Mouse (Mus musculus): Measurements from ENCODE around the gene Adam1b. TPM values are rescaled to one million over a fixed set of nuclear protein-coding genes. Genes with fewer than 3 reads are reported as not detected.
"Not testable (repeated sequence)": the region's sequence is repeated elsewhere in the genome, so short reads cannot be mapped to it uniquely, and the experiment has no call there.

The Adam1b gene
- polyA plus RNA-seq, 1 experiment from 2014 or later = not detected

DNA sequence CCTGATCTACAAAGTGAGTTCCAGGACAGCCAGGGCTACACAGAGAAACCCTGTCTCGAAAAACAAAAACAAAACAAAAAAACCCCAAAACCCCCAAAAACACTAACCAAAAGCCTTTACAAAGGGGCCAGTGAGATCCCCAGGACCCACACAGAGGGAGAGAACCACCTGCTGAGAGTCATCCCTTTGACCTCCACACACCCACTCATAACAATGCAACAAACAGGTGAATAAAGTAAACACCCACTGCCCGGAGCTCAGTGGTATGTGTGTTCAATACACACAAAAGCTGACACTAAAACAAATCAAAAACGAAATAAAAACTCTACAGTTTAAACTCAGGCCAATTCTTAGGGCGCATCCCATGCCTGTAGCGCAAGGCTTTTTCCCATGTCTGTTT is 36.8 kb upstream of the Adam1b start:
- H3K4me2 ChIP-seq (ENCODE audit: low read depth, low read length) = no peak overlapping the region
- no peaks in the 10 kb centered on the region for H3K9me3 ChIP-seq (ENCODE audit: control insufficient read depth, low read length)
- H3K4me3 ChIP-seq (ENCODE audit: low read depth, low read length) = no peak overlapping the region
- ATAC-seq (ENCODE audit: low read depth) = no peak
- H3K36me3 ChIP-seq (ENCODE audit: control insufficient read depth, insufficient read depth, low read length) = peaks cover 7% of the 10 kb centered on the region; the same call in 1 of the 2 replicates
- H3K27ac ChIP-seq (ENCODE audit: low read depth, low read length) = no peak overlapping the region
- 0 out of 2 replicates have a peak, but pooled peaks cover 1% of the 10 kb centered on the region for H3K27me3 ChIP-seq (ENCODE audit: control insufficient read depth, insufficient read depth, low read length)
- peaks cover 17% of the 10 kb centered on the region for H3K4me1 ChIP-seq (ENCODE audit: control insufficient read depth, insufficient read depth, low read length)
- no peak overlapping the region for H3K9ac ChIP-seq (replicated peaks; ENCODE audit: low read depth, low read length)
- WGBS = 94% methylated on average over 5 of the region's 5 CpGs

DNA sequence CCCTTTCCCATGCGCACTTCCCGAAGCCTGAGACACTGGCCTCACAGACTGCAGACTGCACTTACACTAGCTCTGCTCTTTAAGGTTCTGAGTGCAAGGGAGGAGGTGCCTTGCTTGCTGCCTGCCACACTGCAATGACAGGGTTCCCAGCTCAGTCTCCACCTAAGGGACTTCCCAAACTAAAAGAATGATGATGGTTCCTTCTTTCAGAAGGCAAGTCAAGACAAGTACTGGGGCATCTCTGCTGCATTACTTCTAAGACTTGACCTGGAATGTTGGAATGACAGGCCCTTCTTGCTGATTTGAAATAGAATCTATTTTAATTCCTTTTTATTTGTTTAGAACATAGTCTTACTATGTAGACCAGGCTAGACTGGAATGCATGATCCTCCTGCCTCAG is 34.4 kb upstream of the Adam1b start:
- Histone ChIP-seq H3K9me3 (ENCODE audit: control insufficient read depth, low read length) (no peaks in the 10 kb centered on the region), H3K27ac (ENCODE audit: low read depth, low read length) (no peak overlapping the region), H3K4me3 (ENCODE audit: low read depth, low read length) (no peak overlapping the region), H3K27me3 (ENCODE audit: control insufficient read depth, insufficient read depth, low read length) (no peaks in the 10 kb centered on the region), H3K36me3 (ENCODE audit: control insufficient read depth, insufficient read depth, low read length) (peaks cover 24% of the 10 kb centered on the region), H3K4me2 (ENCODE audit: low read depth, low read length) (no peak overlapping the region), H3K4me1 (ENCODE audit: control insufficient read depth, insufficient read depth, low read length) (no peaks in the 10 kb centered on the region), H3K9ac (replicated peaks; ENCODE audit: low read depth, low read length) (no peak overlapping the region)
- WGBS = 77% methylated on average over 2 of the region's 2 CpGs
- no peak for ATAC-seq (ENCODE audit: low read depth)

DNA sequence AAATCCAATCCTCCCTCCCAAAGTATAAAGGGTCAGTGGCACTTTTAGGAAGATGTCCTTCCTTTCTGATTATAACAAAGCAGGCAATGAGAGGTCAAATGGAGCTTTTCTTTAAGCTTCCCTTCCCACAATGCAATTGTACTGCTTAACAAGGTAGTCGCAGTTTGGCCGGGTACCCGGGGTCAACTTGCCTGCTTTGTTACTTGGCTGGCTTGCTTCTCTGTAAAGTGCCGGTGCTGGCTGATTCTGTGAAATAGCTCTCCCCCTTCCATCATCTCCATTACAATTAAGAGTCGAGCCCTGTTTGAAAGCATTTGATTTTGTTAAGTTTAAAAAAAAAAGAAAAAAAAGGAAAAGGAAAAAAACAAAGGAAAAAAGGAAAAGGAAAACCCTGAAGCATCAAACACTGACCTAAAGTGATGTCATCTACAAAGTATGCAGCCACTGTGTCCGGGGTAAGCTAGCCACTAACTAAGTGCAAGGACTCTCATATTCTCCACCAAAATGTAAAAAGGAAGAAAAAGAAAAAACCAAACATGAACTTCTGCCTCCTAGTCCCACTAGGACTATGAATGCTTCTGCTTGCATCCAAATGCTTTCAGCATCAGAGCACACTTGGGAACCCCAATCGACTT is 33.8 kb upstream of the Adam1b start:
- H3K27ac ChIP-seq (ENCODE audit: low read depth, low read length) = no peak overlapping the region
- H3K4me2 ChIP-seq (ENCODE audit: low read depth, low read length) = no peak overlapping the region
- H3K36me3 ChIP-seq (ENCODE audit: control insufficient read depth, insufficient read depth, low read length) = peaks cover 30% of the 10 kb centered on the region
- H3K9ac ChIP-seq (replicated peaks; ENCODE audit: low read depth, low read length) = no peak overlapping the region
- H3K4me3 ChIP-seq (ENCODE audit: low read depth, low read length) = no peak overlapping the region
- no peaks in the 10 kb centered on the region for H3K27me3 ChIP-seq (ENCODE audit: control insufficient read depth, insufficient read depth, low read length)
- ATAC-seq (ENCODE audit: low read depth) = no peak
- H3K4me1 ChIP-seq (ENCODE audit: control insufficient read depth, insufficient read depth, low read length) = no peaks in the 10 kb centered on the region
- H3K9me3 ChIP-seq (ENCODE audit: control insufficient read depth, low read length) = no peaks in the 10 kb centered on the region
- 63% methylated on average over 7 of the region's 7 CpGs for WGBS

DNA sequence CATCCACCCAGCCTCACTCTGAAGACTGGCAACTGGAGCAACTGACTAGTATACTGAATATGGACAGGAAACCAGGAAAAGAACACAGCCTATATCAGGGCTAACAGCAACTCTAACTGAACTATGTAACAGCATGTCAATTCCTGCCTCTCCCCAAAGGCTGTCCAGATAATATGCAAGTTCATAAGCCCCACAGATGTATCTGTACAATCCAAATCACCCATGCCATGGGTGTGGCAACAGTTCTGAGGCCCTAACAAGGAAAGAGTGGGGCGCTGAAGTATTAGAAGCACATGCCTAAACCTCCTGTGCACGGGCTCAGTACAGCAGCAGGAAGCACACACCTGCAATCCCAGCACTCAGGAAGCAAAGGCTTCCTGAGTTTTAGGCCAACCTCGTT is 31.9 kb upstream of the Adam1b start:
- no peak for ATAC-seq (ENCODE audit: low read depth)
- Histone ChIP-seq H3K27ac (ENCODE audit: low read depth, low read length) (no peak overlapping the region), H3K4me1 (ENCODE audit: control insufficient read depth, insufficient read depth, low read length) (no peaks in the 10 kb centered on the region), H3K9ac (replicated peaks; ENCODE audit: low read depth, low read length) (no peak overlapping the region), H3K36me3 (ENCODE audit: control insufficient read depth, insufficient read depth, low read length) (peaks cover 37% of the 10 kb centered on the region), H3K4me3 (ENCODE audit: low read depth, low read length) (no peak overlapping the region), H3K27me3 (ENCODE audit: control insufficient read depth, insufficient read depth, low read length) (no peaks in the 10 kb centered on the region), H3K9me3 (ENCODE audit: control insufficient read depth, low read length) (no peaks in the 10 kb centered on the region), H3K4me2 (ENCODE audit: low read depth, low read length) (no peak overlapping the region)
- 99% methylated on average over 3 of the region's 3 CpGs for WGBS

DNA sequence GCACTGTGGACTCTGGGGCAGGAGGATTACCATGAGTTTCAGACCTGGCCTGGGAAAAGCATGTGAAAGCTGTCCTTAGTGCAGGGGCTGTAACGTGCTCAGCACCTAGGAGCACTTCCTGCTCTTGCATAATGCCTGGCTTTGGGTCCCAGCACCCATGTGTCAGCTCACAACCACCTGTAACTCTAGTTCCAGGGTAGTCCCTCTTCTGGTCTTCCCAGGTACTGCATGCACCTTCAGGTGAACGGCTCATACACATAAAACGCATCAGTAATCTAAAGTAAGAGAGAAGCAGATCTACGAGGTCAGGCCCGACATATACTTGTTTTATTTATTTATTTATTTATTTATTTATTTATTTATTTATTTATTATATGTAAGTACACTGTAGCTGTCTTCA is 31.3 kb upstream of the Adam1b start:
- Histone ChIP-seq H3K9ac (replicated peaks; ENCODE audit: low read depth, low read length) (no peak overlapping the region), H3K27me3 (ENCODE audit: control insufficient read depth, insufficient read depth, low read length) (no peaks in the 10 kb centered on the region), H3K36me3 (ENCODE audit: control insufficient read depth, insufficient read depth, low read length) (peaks cover 41% of the 10 kb centered on the region), H3K27ac (ENCODE audit: low read depth, low read length) (no peak overlapping the region), H3K4me2 (ENCODE audit: low read depth, low read length) (no peak overlapping the region), H3K4me3 (ENCODE audit: low read depth, low read length) (no peak overlapping the region), H3K4me1 (ENCODE audit: control insufficient read depth, insufficient read depth, low read length) (no peaks in the 10 kb centered on the region), H3K9me3 (ENCODE audit: control insufficient read depth, low read length) (no peaks in the 10 kb centered on the region)
- ATAC-seq (ENCODE audit: low read depth) = no peak
- 97% methylated on average over 5 of the region's 5 CpGs for WGBS

DNA sequence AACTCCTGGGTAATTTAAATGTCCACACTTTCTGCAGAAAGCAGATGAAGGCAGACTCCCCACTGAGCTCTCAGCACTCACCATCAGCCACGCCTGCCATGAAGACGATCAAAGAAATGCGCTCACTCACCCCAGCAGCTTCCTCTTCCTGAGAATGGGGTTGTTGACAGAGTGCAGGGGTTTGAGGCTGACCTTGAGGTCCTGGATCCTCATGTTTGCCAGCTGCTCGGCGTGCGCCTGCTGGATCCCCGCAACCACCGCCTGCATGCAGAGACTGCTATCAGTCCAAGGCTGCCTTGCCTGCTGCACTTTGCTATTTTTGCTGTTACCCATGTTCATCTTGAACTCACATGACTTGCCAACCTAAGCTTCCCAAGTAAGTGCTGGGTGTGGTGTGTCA is 23.7 kb upstream of the Adam1b start:
- H3K27ac ChIP-seq (ENCODE audit: low read depth, low read length) = no peak overlapping the region
- H3K36me3 ChIP-seq (ENCODE audit: control insufficient read depth, insufficient read depth, low read length) = peaks cover 59% of the 10 kb centered on the region

DNA sequence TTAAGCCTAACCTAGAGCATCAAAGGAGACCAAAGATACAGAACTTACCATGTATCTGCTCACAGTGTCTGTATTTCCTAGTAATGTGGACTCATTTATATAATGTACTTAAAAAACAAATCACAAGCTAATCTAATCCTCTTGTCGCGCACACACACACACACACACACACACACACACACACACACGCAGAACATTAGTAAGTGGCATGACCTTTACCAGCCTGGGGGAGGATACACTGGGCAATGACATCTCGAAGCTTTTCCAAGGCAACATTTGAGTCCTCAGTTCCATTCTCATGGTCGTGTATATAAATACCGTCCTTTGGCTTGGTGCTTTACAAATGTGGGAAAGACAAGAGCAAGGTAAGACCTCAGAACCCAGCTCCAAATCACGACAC is 23.3 kb upstream of the Adam1b start:
- Histone ChIP-seq H3K4me3 (ENCODE audit: low read depth, low read length) (no peak overlapping the region), H3K9ac (replicated peaks; ENCODE audit: low read depth, low read length) (no peak overlapping the region), H3K27me3 (ENCODE audit: control insufficient read depth, insufficient read depth, low read length) (no peaks in the 10 kb centered on the region), H3K9me3 (ENCODE audit: control insufficient read depth, low read length) (no peaks in the 10 kb centered on the region), H3K36me3 (ENCODE audit: control insufficient read depth, insufficient read depth, low read length) (peaks cover 57% of the 10 kb centered on the region), H3K4me1 (ENCODE audit: control insufficient read depth, insufficient read depth, low read length) (no peaks in the 10 kb centered on the region), H3K27ac (ENCODE audit: low read depth, low read length) (no peak overlapping the region), H3K4me2 (ENCODE audit: low read depth, low read length) (no peak overlapping the region)
- WGBS = 89% methylated on average over 7 of the region's 7 CpGs
- ATAC-seq (ENCODE audit: low read depth) = no peak

More for the DNA sequence above, 23.7 kb upstream of the Adam1b start:
- Histone ChIP-seq H3K9ac (replicated peaks; ENCODE audit: low read depth, low read length) (no peak overlapping the region), H3K9me3 (ENCODE audit: control insufficient read depth, low read length) (no peaks in the 10 kb centered on the region), H3K4me1 (ENCODE audit: control insufficient read depth, insufficient read depth, low read length) (no peaks in the 10 kb centered on the region), H3K4me2 (ENCODE audit: low read depth, low read length) (no peak overlapping the region), H3K27me3 (ENCODE audit: control insufficient read depth, insufficient read depth, low read length) (no peaks in the 10 kb centered on the region), H3K4me3 (ENCODE audit: low read depth, low read length) (no peak overlapping the region)
- no peak for ATAC-seq (ENCODE audit: low read depth)
- 69% methylated on average over 8 of the region's 8 CpGs for WGBS

DNA sequence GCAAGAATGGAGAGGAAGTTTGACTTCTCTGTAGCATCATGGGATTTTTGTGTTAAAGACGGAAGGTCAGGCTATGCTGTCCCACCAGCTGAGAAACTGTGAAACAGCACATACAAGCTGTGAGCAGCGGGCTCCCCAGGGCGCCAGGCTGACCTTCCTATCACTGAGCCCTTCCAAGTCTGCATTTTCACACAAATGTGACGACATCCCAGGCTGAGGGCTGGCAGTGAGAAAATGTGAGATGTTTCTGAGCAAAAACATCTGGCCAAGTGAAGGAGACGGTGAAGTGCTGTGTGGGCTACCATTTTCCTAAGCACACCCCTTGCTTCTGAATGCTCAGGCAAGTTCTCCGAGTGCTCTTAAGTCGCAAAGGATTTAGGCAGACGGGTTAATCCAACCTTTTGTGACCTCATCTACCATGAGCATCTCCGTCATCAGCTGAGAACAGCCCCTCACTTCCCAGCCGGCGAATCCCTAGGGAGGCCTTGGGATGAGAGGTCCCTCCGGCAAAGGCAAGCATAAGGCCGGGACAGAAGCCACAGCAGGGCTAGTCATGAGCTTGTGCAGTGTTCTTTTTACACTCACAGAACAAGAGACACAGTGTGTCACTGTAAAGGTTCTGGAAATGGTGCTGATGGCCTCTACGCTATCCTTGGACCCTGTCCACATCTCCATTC is 22.7 kb upstream of the Adam1b start:
- Histone ChIP-seq H3K27me3 (ENCODE audit: control insufficient read depth, insufficient read depth, low read length) (no peaks in the 10 kb centered on the region), H3K4me3 (ENCODE audit: low read depth, low read length) (no peak overlapping the region), H3K36me3 (ENCODE audit: control insufficient read depth, insufficient read depth, low read length) (peaks cover 61% of the 10 kb centered on the region), H3K27ac (ENCODE audit: low read depth, low read length) (no peak overlapping the region), H3K9me3 (ENCODE audit: control insufficient read depth, low read length) (no peaks in the 10 kb centered on the region), H3K9ac (replicated peaks; ENCODE audit: low read depth, low read length) (no peak overlapping the region), H3K4me1 (ENCODE audit: control insufficient read depth, insufficient read depth, low read length) (no peaks in the 10 kb centered on the region), H3K4me2 (ENCODE audit: low read depth, low read length) (no peak overlapping the region)
- ATAC-seq (ENCODE audit: low read depth) = no peak
- 90% methylated on average over 14 of the region's 14 CpGs for WGBS

DNA sequence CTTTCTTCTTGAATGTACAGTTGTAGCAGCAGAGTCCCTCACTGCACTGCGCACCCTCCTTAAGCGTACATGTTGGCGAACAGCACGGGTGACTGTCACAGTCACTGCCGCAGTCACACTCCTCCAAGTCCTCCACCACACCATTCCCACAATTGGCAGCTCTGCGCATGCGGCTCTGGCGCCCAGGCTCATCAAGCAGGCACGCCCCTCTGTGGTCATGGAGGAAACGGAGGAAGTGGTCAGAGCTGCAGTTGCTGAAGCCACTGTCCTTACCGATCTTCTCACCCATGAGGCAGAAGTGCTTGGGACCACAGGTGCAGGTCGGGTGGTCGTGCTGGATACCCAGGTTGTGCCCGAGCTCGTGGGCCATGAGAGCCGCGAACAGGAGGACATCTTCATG is 16.5 kb upstream of the Adam1b start:
- H3K27ac ChIP-seq (ENCODE audit: low read depth, low read length); H3K9ac ChIP-seq (replicated peaks; ENCODE audit: low read depth, low read length); H3K4me3 ChIP-seq (ENCODE audit: low read depth, low read length); H3K27me3 ChIP-seq (ENCODE audit: control insufficient read depth, insufficient read depth, low read length); H3K9me3 ChIP-seq (ENCODE audit: control insufficient read depth, low read length); ATAC-seq (ENCODE audit: low read depth); H3K4me2 ChIP-seq (ENCODE audit: low read depth, low read length); H3K4me1 ChIP-seq (ENCODE audit: control insufficient read depth, insufficient read depth, low read length): not testable (repeated sequence)
- over 99% methylated on average over 11 of the region's 17 CpGs for WGBS
- H3K36me3 ChIP-seq (ENCODE audit: control insufficient read depth, insufficient read depth, low read length) = peaks cover 28% of the 10 kb centered on the region
